Comparison of ENCODE assay signal across 9 mouse cellular contexts in the genomic region with DNA sequence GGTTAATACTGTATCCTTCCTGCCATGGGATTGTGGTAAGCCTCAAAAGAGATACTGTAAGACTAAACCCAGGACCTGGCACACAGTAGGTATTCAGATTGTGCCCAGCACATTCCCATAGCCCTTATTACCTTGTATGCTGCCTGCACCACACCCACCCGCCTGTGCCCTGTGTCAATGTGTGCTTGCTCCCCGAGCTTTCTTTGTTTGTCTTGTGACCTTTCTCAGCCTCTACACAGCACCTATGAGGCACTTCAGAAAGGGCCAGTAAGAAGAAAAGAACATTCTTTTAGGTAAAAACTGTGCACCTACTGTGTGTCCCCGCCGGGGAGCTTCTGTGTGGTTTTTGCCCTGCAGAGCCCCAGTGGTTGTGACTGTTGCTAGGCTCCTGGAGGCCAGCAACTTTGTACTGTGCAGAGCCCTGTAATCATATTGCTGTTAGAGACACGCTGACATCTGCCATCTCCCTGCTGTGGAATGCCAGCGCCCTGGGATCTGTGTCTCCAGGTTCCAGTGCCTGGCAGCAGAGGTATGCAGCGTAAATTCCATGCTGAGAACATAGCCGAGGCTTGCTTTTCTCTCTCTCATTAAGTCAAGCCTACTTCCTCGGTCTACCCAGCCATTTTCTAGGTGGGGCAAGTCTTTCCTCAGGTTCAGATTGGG. TPM values are rescaled to one million over a fixed set of nuclear protein-coding genes. Genes with fewer than 3 reads are reported as not detected.
DNase-seq lines count a peak whose midpoint lies in the region; ATAC-seq and TF ChIP-seq lines count a peak whose summit lies in the region.
"Had no signal": no experiment of that assay in that cellular context is flagged by ENCODE, and none has a peak within 500 bp of the region (broad histone marks: within the 10 kb centered on the region; RNA-seq: fewer than 3 reads in every experiment).

No protein-coding gene starts in this region.

- H3K9ac ChIP-seq in stomach, embryonic 15.5 days: no peak overlapping the region
- H3K9ac ChIP-seq: liver, embryonic 15.5 days had no signal

- no peak for DNase-seq in layer of hippocampus, adult 2 months (ENCODE audit: low spot score in 2 of 2)
- no peak for DNase-seq in layer of hippocampus, adult 9-10 months (ENCODE audit: low spot score)
- peak; percentile 48 for DNase-seq in heart, postnatal 4 days
- peak; percentile 57 for DNase-seq in limb, embryonic 10.5 days (ENCODE audit: low spot score)
- no peak for DNase-seq in cerebellum, postnatal 14 days
- no peak for DNase-seq in right cerebral cortex, postnatal 4 days

- no peak overlapping the region for H3K4me2 ChIP-seq in stomach, embryonic 15.5 days
- H3K4me2 ChIP-seq: liver, embryonic 15.5 days had no signal

- H3K4me3 ChIP-seq in layer of hippocampus, adult 2 months: no peak overlapping the region
- H3K4me3 ChIP-seq in limb, embryonic 10.5 days: no peak overlapping the region
- H3K4me3 ChIP-seq in stomach, embryonic 15.5 days (replicated peaks): no peak overlapping the region
- H3K4me3 ChIP-seq: erythroblast, embryonic 14.5 days; liver, embryonic 15.5 days had no signal

- H3K27me3 ChIP-seq in limb, embryonic 10.5 days (ENCODE audit: low read depth, poor library complexity, severe bottlenecking): peaks cover 4% of the 10 kb centered on the region; the same call in 1 of the 2 replicates
- H3K27me3 ChIP-seq in stomach, embryonic 15.5 days (replicated peaks): no peaks in the 10 kb centered on the region
- H3K27me3 ChIP-seq: liver, embryonic 15.5 days had no signal

- peaks cover 14% of the 10 kb centered on the region for H3K36me3 ChIP-seq in limb, embryonic 10.5 days
- no peaks in the 10 kb centered on the region for H3K36me3 ChIP-seq in stomach, embryonic 15.5 days

- WGBS in limb, embryonic 10.5 days: 48% methylated on average over 9 of the region's 9 CpGs
- WGBS in stomach, embryonic 15.5 days: 26% methylated on average over 9 of the region's 9 CpGs

- H3K9me3 ChIP-seq in limb, embryonic 10.5 days (replicated peaks): no peaks in the 10 kb centered on the region
- no peaks in the 10 kb centered on the region for H3K9me3 ChIP-seq in stomach, embryonic 15.5 days
- H3K9me3 ChIP-seq: liver, embryonic 15.5 days had no signal

- peaks cover 41% of the 10 kb centered on the region for H3K4me1 ChIP-seq in limb, embryonic 10.5 days
- peaks cover 30% of the 10 kb centered on the region for H3K4me1 ChIP-seq in stomach, embryonic 15.5 days

- H3K27ac ChIP-seq in layer of hippocampus, adult 2 months: peak overlapping the region; percentile 54
- H3K27ac ChIP-seq in limb, embryonic 10.5 days: peak overlapping the region; percentile 81
- peak overlapping the region; percentile 72 for H3K27ac ChIP-seq in stomach, embryonic 15.5 days
- H3K27ac ChIP-seq: liver, embryonic 15.5 days had no signal

- TF ChIP-seq CTCF in layer of hippocampus, adult 2 months (conservative IDR thresholded peaks at IDR 0.05): no peak

- no peak for ATAC-seq in stomach, embryonic 15.5 days (ENCODE audit: insufficient read depth, low FRiP score, low read depth)

RNA-seq across cellular contexts. Expression of a gene that starts 18.1 kb away (rescaled TPM):
- total RNA-seq in layer of hippocampus, adult 2 months (2021): 100 to 1,000 TPM; 143 to 148 TPM
- 10 to 100 TPM; 31.0 to 32.5 TPM for total RNA-seq in heart, postnatal 4 days (2021)
- polyA plus RNA-seq in limb, embryonic 10.5 days (2016; fragmentation: Nextera tagmentation; extraction: Ambion mirVana): 8.8 and 10.0 TPM in 2 replicates
- 11.4 and 13.5 TPM in 2 replicates for polyA plus RNA-seq in stomach, embryonic 15.5 days (2015; fragmentation: Nextera tagmentation; extraction: Ambion mirVana)

Comparison
In these comparisons a context has a peak if more than half of its experiments do, and no peak if none do; other contexts are left out.
1. DNase-seq: peak in heart, postnatal 4 days (single experiment) and limb, embryonic 10.5 days (single experiment); none in layer of hippocampus, adult 2 months (0 of 2), layer of hippocampus, adult 9-10 months (single experiment), cerebellum, postnatal 14 days (0 of 2) and right cerebral cortex, postnatal 4 days (single experiment).
2. RNA of a gene that starts 18.1 kb away (total RNA-seq): 143 to 148 TPM in layer of hippocampus, adult 2 months; 31.0 to 32.5 TPM in heart, postnatal 4 days; every median in the first group is over 4 times any median in the second.
3. Peak in every context shown above with its lines, with median percentiles within 50 percentile points of each other: H3K27ac ChIP-seq.